Mouse (Mus musculus) midbrain, embryonic 10.5 days (tissue): ENCODE results near the gene Orm2. TPM values are rescaled to one million over a fixed set of nuclear protein-coding genes. Genes with fewer than 3 reads are reported as not detected.

Experiments
- DNase-seq: peaks from one replicate; pipeline ENCODE4 v3.0.0-alpha.2; 2017; ENCODE audit warnings: low spot score
- H3K27ac ChIP-seq: fragments of 300-500 bp; sonication (generic); replicated peaks from 2 replicates; pipeline ENCODE4 v1.5.1; 2016; ENCODE audit warnings: mild to moderate bottlenecking
- H3K27me3 ChIP-seq: fragments of 300-500 bp; sonication (generic); 2 replicates; pipeline ENCODE4 v1.6.1; 2016; ENCODE audit warnings: low read depth, mild to moderate bottlenecking; ENCODE audit not compliant: poor library complexity, severe bottlenecking
- H3K36me3 ChIP-seq: fragments of 300-500 bp; sonication (generic); 2 replicates; pipeline ENCODE4 v1.6.1; 2016; ENCODE audit warnings: mild to moderate bottlenecking, moderate library complexity
- H3K4me1 ChIP-seq: fragments of 300-500 bp; sonication (generic); 2 replicates; pipeline ENCODE4 v1.6.1; 2016
- H3K4me3 ChIP-seq: fragments of 300-500 bp; sonication (generic); 2 replicates; pipeline ENCODE4 v1.5.1; 2016; ENCODE audit warnings: mild to moderate bottlenecking, moderate library complexity
- H3K9me3 ChIP-seq: fragments of 300-500 bp; sonication (generic); replicated peaks from 2 replicates; pipeline ENCODE4 v1.6.1; 2016; ENCODE audit warnings: mild to moderate bottlenecking
- WGBS: fragments of 180-500 bp; shearing (Covaris S2); methylation state at CpG from one replicate; pipeline ENCODE4 v1.1.7; 2016; 5-methylcytosine and 5-hydroxymethylcytosine counted together
- polyA plus RNA-seq: library from polyadenylated mRNA; unstranded; fragments of >200 nt; fragmentation: Nextera tagmentation; extraction: Ambion mirVana; gene quantifications from 2 replicates; pipeline ENCODE4 v1.2.1, GENCODE M21; 2016

The Orm2 gene
- polyA plus RNA-seq, 1 experiment from 2014 or later: not detected

GRCm38 (mm10) chr4:63414951-63415350, 52.7 kb downstream of the Orm2 start:
- Histone ChIP-seq H3K36me3 (peaks cover 30% of the 10 kb centered on the region), H3K4me1 (peaks cover 33% of the 10 kb centered on the region), H3K4me3 (no peak overlapping the region), H3K27me3 (no peaks in the 10 kb centered on the region; the same call in 1 of the 2 replicates), H3K9me3 (no peaks in the 10 kb centered on the region), H3K27ac (no peak overlapping the region)
- 71% methylated on average over 5 of the region's 5 CpGs for whole genome bisulfite sequencing
- no peak for DNase-seq

Other genes starting within 250 kb of the Orm2 start
- gene Ambp, start 207.7 kb upstream of the Orm2 start, polyA plus RNA-seq: not detected in 2 replicates
- not detected in 2 replicates for gene Kif12, start 190.3 kb upstream of the Orm2 start, polyA plus RNA-seq
- gene Col27a1, start 148.4 kb upstream of the Orm2 start, polyA plus RNA-seq: 2.9 and 3.3 TPM in 2 replicates
- not detected in 2 replicates for gene Orm1, start 17.9 kb upstream of the Orm2 start, polyA plus RNA-seq
- not detected in 2 replicates for gene Orm3, start 6.3 kb upstream of the Orm2 start, polyA plus RNA-seq
- 12.8 and 17.3 TPM in 2 replicates for gene Akna, start 40.9 kb downstream of the Orm2 start, polyA plus RNA-seq
- gene Whrn, start 133.5 kb downstream of the Orm2 start, polyA plus RNA-seq: 8.6 and 8.8 TPM in 2 replicates
- gene Atp6v1g1, start 182.3 kb downstream of the Orm2 start, polyA plus RNA-seq: 290 and 319 TPM in 2 replicates
- gene Tmem268, start 196.3 kb downstream of the Orm2 start, polyA plus RNA-seq: 9.7 and 10.0 TPM in 2 replicates
- gene Gm11213, start 242.8 kb downstream of the Orm2 start, polyA plus RNA-seq: not detected in 2 replicates